Mouse (Mus musculus): ENCODE measurements around the gene Rnf225. TPM values are rescaled to one million over a fixed set of nuclear protein-coding genes. Genes with fewer than 3 reads are reported as not detected.
A peak's percentile ranks its signal among the peaks of the same experiment; 100 is the strongest.

Rnf225 gene
- total and polyA plus RNA-seq, 2 experiments: 0.09 to 0.65 TPM

GRCm38 (mm10) chr7:12921705-12922465 is 5.3 kb upstream of the Rnf225 start, which contains the start of gene Rps5:
Rps5 (plus strand) TSS chr7:12922290.
- peak; percentile 96 for DNase-seq (ENCODE audit: extremely low read depth, low read depth, low spot score)
- Histone ChIP-seq H3K27me3 (ENCODE audit: control insufficient read depth, insufficient read depth, low read length) (no peaks in the 10 kb centered on the region), H3K4me3 (ENCODE audit: insufficient read depth, low read depth, low read length) (peak within 1 kb of the TSS; percentile 90), H3K9ac (ENCODE audit: low read depth, low read length) (peak within 1 kb of the TSS; percentile 85), H3K79me2 (ENCODE audit: control insufficient read depth, insufficient read depth, low read length) (peaks cover 5% of the 10 kb centered on the region; the same call in 1 of the 2 replicates), H3K4me1 (ENCODE audit: control insufficient read depth, insufficient read depth, low read length) (peaks cover 11% of the 10 kb centered on the region), H3K27ac (replicated peaks; ENCODE audit: insufficient read depth, low read depth, low read length) (peak within 1 kb of the TSS; percentile 86), H3K36me3 (ENCODE audit: control insufficient read depth, insufficient read depth, low read length) (peaks cover 31% of the 10 kb centered on the region)
- peak; percentile 69 for TF ChIP-seq CTCF (IDR thresholded peaks at IDR 0.05; ENCODE audit: low read depth, low read length)
- TF ChIP-seq POLR2A (IDR thresholded peaks at IDR 0.05; ENCODE audit: extremely low read depth, insufficient read depth, low read length): peak; percentile 72
- under 1% methylated on average over 55 of the region's 55 CpGs for WGBS

- TF ChIP-seq POLR2A (IDR thresholded peaks at IDR 0.05; ENCODE audit: extremely low read depth, insufficient read depth, low read length) (no peak), CTCF (IDR thresholded peaks at IDR 0.05; ENCODE audit: low read depth, low read length) (no peak)
- Histone ChIP-seq H3K27me3 (ENCODE audit: control insufficient read depth, insufficient read depth, low read length) (no peaks in the 10 kb centered on the region), H3K36me3 (ENCODE audit: control insufficient read depth, insufficient read depth, low read length) (peaks cover 31% of the 10 kb centered on the region), H3K79me2 (ENCODE audit: control insufficient read depth, insufficient read depth, low read length) (peaks cover 5% of the 10 kb centered on the region; the same call in 1 of the 2 replicates), H3K4me3 (ENCODE audit: insufficient read depth, low read depth, low read length) (peak overlapping the region; percentile 90), H3K9ac (ENCODE audit: low read depth, low read length) (peak overlapping the region; percentile 85), H3K4me1 (ENCODE audit: control insufficient read depth, insufficient read depth, low read length) (peaks cover 12% of the 10 kb centered on the region), H3K27ac (replicated peaks; ENCODE audit: insufficient read depth, low read depth, low read length) (no peak overlapping the region)
- 5% methylated on average over 8 of the region's 8 CpGs for WGBS
- DNase-seq (ENCODE audit: extremely low read depth, low read depth, low spot score): no peak
Measured at GRCm38 (mm10) chr7:12922729-12923128, 4.5 kb upstream of the Rnf225 start.

GRCm38 (mm10) chr7:12926316-12926715 is 900 bp upstream of the Rnf225 start:
- no peaks in the 10 kb centered on the region for H3K27me3 ChIP-seq (ENCODE audit: control insufficient read depth, insufficient read depth, low read length)
- no peak overlapping the region for H3K27ac ChIP-seq (replicated peaks; ENCODE audit: insufficient read depth, low read depth, low read length)
- peaks cover 5% of the 10 kb centered on the region; the same call in 1 of the 2 replicates for H3K79me2 ChIP-seq (ENCODE audit: control insufficient read depth, insufficient read depth, low read length)
- 88% methylated on average over 7 of the region's 7 CpGs for WGBS
- no peak overlapping the region for H3K4me3 ChIP-seq (ENCODE audit: insufficient read depth, low read depth, low read length)
- H3K9ac ChIP-seq (ENCODE audit: low read depth, low read length): no peak overlapping the region
- no peak for TF ChIP-seq CTCF (IDR thresholded peaks at IDR 0.05; ENCODE audit: low read depth, low read length)
- DNase-seq (ENCODE audit: extremely low read depth, low read depth, low spot score): no peak
- H3K4me1 ChIP-seq (ENCODE audit: control insufficient read depth, insufficient read depth, low read length): peaks cover 23% of the 10 kb centered on the region
- H3K36me3 ChIP-seq (ENCODE audit: control insufficient read depth, insufficient read depth, low read length): peaks cover 31% of the 10 kb centered on the region

- WGBS: 8% methylated on average over 65 of the region's 65 CpGs
- peaks cover 19% of the 10 kb centered on the region for H3K4me1 ChIP-seq (ENCODE audit: control insufficient read depth, insufficient read depth, low read length)
- no peaks in the 10 kb centered on the region for H3K79me2 ChIP-seq (ENCODE audit: control insufficient read depth, insufficient read depth, low read length)
- peaks cover 31% of the 10 kb centered on the region for H3K36me3 ChIP-seq (ENCODE audit: control insufficient read depth, insufficient read depth, low read length)
- peak overlapping the region; percentile 53 for H3K9ac ChIP-seq (ENCODE audit: low read depth, low read length)
- peak overlapping the region; percentile 1; the same call in 1 of the 2 replicates for H3K4me3 ChIP-seq (ENCODE audit: insufficient read depth, low read depth, low read length)
- H3K27me3 ChIP-seq (ENCODE audit: control insufficient read depth, insufficient read depth, low read length): no peaks in the 10 kb centered on the region
- no peak overlapping the region for H3K27ac ChIP-seq (replicated peaks; ENCODE audit: insufficient read depth, low read depth, low read length)
- no peak for DNase-seq (ENCODE audit: extremely low read depth, low read depth, low spot score)
- no peak for TF ChIP-seq CTCF (IDR thresholded peaks at IDR 0.05; ENCODE audit: low read depth, low read length)
- TF ChIP-seq POLR2A (IDR thresholded peaks at IDR 0.05; ENCODE audit: extremely low read depth, insufficient read depth, low read length): no peak
Measured at GRCm38 (mm10) chr7:12927693-12928589, 725 bp downstream of the Rnf225 start.

- DNase-seq (ENCODE audit: extremely low read depth, low read depth, low spot score): no peak
- Histone ChIP-seq H3K4me3 (ENCODE audit: insufficient read depth, low read depth, low read length) (no peak overlapping the region), H3K27me3 (ENCODE audit: control insufficient read depth, insufficient read depth, low read length) (no peaks in the 10 kb centered on the region), H3K36me3 (ENCODE audit: control insufficient read depth, insufficient read depth, low read length) (no peaks in the 10 kb centered on the region), H3K79me2 (ENCODE audit: control insufficient read depth, insufficient read depth, low read length) (no peaks in the 10 kb centered on the region), H3K9ac (ENCODE audit: low read depth, low read length) (no peak overlapping the region), H3K27ac (replicated peaks; ENCODE audit: insufficient read depth, low read depth, low read length) (no peak overlapping the region), H3K4me1 (ENCODE audit: control insufficient read depth, insufficient read depth, low read length) (peaks cover 9% of the 10 kb centered on the region)
- 85% methylated on average over 4 of the region's 4 CpGs for WGBS
- TF ChIP-seq POLR2A (IDR thresholded peaks at IDR 0.05; ENCODE audit: extremely low read depth, insufficient read depth, low read length) (no peak), CTCF (IDR thresholded peaks at IDR 0.05; ENCODE audit: low read depth, low read length) (no peak)
Measured at GRCm38 (mm10) chr7:12933615-12934140, 6.5 kb downstream of the Rnf225 start.
